Comparison of ENCODE assay signal across 8 mouse cellular contexts in the genomic region with DNA sequence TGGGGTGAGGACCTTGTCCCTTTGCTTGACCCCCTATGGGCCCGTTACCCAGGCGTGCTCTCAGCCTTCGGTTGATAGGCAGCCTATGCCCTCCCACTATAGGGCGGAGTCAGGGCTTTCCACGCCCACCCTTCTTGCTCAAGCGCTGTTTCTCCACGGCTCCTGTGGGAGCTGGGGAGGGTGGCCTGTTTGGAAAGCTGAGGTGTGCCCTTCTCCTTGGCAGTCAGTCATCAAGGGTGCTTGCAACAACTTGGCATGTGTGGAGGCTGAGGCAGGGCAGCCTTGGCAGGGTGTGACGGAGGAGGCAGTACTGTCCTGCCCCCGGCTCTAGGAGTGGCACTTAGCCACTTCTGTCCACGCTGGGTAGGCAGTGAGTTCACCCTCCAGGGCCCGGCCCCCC. TPM values are rescaled to one million over a fixed set of nuclear protein-coding genes. Genes with fewer than 3 reads are reported as not detected.
DNase-seq lines count a peak whose midpoint lies in the region; ATAC-seq lines count a peak whose summit lies in the region.

No protein-coding gene starts in this region.

- no peaks in the 10 kb centered on the region for H3K9me3 ChIP-seq in forebrain, embryonic 12.5 days
- no peaks in the 10 kb centered on the region for H3K9me3 ChIP-seq in stomach, embryonic 14.5 days (ENCODE audit: control insufficient read depth, low read depth, low read length)

- peak; percentile 63 for DNase-seq in layer of hippocampus, adult 11-12 months (ENCODE audit: low spot score)
- no peak for DNase-seq in layer of hippocampus, adult 9-10 months (ENCODE audit: low spot score)
- peak; percentile 16 for DNase-seq in c-Kit-positive CD71-positive TER-119-positive erythroid progenitor cells, embryonic 14.5 days (ENCODE audit: low spot score)
- peak; percentile 61 to 71 for DNase-seq in heart, postnatal 14 days
- DNase-seq in kidney, postnatal 14 days: peak; percentile 74
- DNase-seq in lung, postnatal 36 days: peak; percentile 95

- peaks cover 18% of the 10 kb centered on the region for H3K36me3 ChIP-seq in forebrain, embryonic 12.5 days (replicated peaks)
- peaks cover 5% of the 10 kb centered on the region for H3K36me3 ChIP-seq in stomach, embryonic 14.5 days (ENCODE audit: control insufficient read depth, insufficient read depth, low read length)

- H3K27me3 ChIP-seq in forebrain, embryonic 12.5 days: no peaks in the 10 kb centered on the region
- no peaks in the 10 kb centered on the region for H3K27me3 ChIP-seq in stomach, embryonic 14.5 days (ENCODE audit: control insufficient read depth, insufficient read depth, low read length)

- peak overlapping the region; percentile 64 for H3K4me2 ChIP-seq in forebrain, embryonic 12.5 days
- H3K4me2 ChIP-seq in stomach, embryonic 14.5 days (replicated peaks; ENCODE audit: low read depth, low read length): peak overlapping the region; percentile 44

- 5% methylated on average over 11 of the region's 11 CpGs for WGBS in forebrain, embryonic 12.5 days
- WGBS in stomach, embryonic 14.5 days: 14% methylated on average over 11 of the region's 11 CpGs

- peak overlapping the region; percentile 94 for H3K27ac ChIP-seq in forebrain, embryonic 12.5 days
- H3K27ac ChIP-seq in stomach, embryonic 14.5 days (ENCODE audit: low read length): peak overlapping the region; percentile 48; the same call in 1 of the 2 replicates

- peak overlapping the region; percentile 27 for H3K4me3 ChIP-seq in forebrain, embryonic 12.5 days (replicated peaks)
- H3K4me3 ChIP-seq in stomach, embryonic 14.5 days (ENCODE audit: low read depth, low read length): no peak overlapping the region

- intact Hi-C loops in heart, postnatal 14 days (cut with DNase I): loop anchor here (5.0 kb wide), 2 partner anchors 361 to 996 kb away; no protein-coding TSS in a partner anchor

- ATAC-seq in forebrain, embryonic 12.5 days (ENCODE audit: low FRiP score): peak; percentile 49
- ATAC-seq in stomach, embryonic 14.5 days (ENCODE audit: insufficient number of reproducible peaks, insufficient read depth, low FRiP score, low read depth): peak; percentile 38; the same call in 1 of the 2 replicates

- peak overlapping the region; percentile 54 for H3K9ac ChIP-seq in forebrain, embryonic 12.5 days
- no peak overlapping the region for H3K9ac ChIP-seq in stomach, embryonic 14.5 days (replicated peaks; ENCODE audit: low read depth, low read length)

- H3K4me1 ChIP-seq in forebrain, embryonic 12.5 days: peaks cover 96% of the 10 kb centered on the region
- peaks cover 65% of the 10 kb centered on the region for H3K4me1 ChIP-seq in stomach, embryonic 14.5 days (ENCODE audit: control insufficient read depth, insufficient read depth, low read length)

RNA-seq across cellular contexts. Expression of gene Rgma, which starts 23.0 kb away (rescaled TPM):
- polyA plus RNA-seq in forebrain, embryonic 12.5 days (2016; fragmentation: Nextera tagmentation; extraction: Ambion mirVana): 37.3 and 42.3 TPM in 2 replicates
- 10 to 100 TPM; 63.3 to 76.9 TPM for total RNA-seq in heart, postnatal 14 days (2021)
- 24.9 and 30.5 TPM in 2 replicates for polyA plus RNA-seq in stomach, embryonic 14.5 days (2014; fragmentation: Nextera tagmentation; extraction: Ambion mirVana)
